Mouse (Mus musculus): ENCODE data around the gene Zfp12.

DNA sequence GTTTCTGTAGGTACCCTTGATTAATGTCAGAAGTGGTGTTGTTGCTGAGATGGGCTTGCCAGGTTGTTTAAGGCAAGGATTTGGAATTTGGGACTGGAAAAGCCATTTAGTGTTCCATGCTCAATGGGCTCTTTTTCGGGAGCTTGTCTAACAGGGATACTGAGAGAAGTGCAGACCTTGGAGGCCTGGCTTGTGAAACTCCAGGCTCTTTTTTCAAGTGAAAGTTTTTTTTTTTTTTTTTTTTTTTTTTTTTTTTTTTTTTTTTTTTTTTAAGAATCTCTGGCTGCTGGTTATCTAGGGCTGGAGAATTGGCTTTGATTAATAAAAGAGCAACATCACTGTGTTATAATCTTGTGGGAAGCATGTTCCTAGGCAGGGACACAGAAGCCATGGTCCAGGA is 12.7 kb upstream of the Zfp12 start:
- TF ChIP-seq POLR2A (IDR thresholded peaks at IDR 0.05; ENCODE audit: control insufficient read depth, low read depth, low read length) (no peak), CTCF (IDR thresholded peaks at IDR 0.05; ENCODE audit: control insufficient read depth, insufficient read depth, insufficient replicate concordance, low read depth, low read length) (no peak)
